Mouse (Mus musculus) hindbrain, embryonic 14.5 days (tissue): ENCODE data around the gene Ttll9. TPM values are rescaled to one million over a fixed set of nuclear protein-coding genes. Genes with fewer than 3 reads are reported as not detected.

Experiments used
- ATAC-seq: fragments of 200-750 bp; cut with Nextera tagmentation; 2 replicates; pipeline ENCODE4 v1.8.0; 2017; ENCODE audit warnings: moderate number of reproducible peaks, mild to moderate bottlenecking, moderate TSS enrichment, moderate library complexity; ENCODE audit not compliant: low FRiP score
- DNase-seq: peaks from one replicate; pipeline ENCODE4 v3.0.0-alpha.2; 2015; ENCODE audit warnings: low spot score
- H3K27ac ChIP-seq: fragments of 300-500 bp; sonication (generic); 2 replicates; pipeline ENCODE4 v1.5.1; 2014; ENCODE audit warnings: mild to moderate bottlenecking, moderate library complexity
- H3K27me3 ChIP-seq: fragments of 300-500 bp; sonication (generic); 2 replicates; pipeline ENCODE4 v1.6.1; 2014; ENCODE audit warnings: mild to moderate bottlenecking, low read length, mixed read lengths; ENCODE audit not compliant: control insufficient read depth, insufficient read depth
- H3K36me3 ChIP-seq: fragments of 300-500 bp; sonication (generic); replicated peaks from 2 replicates; pipeline ENCODE4 v1.6.1; 2014; ENCODE audit not compliant: control insufficient read depth, insufficient read depth
- H3K4me1 ChIP-seq: fragments of 300-500 bp; sonication (generic); replicated peaks from 2 replicates; pipeline ENCODE4 v1.6.1; 2014; ENCODE audit warnings: antibody characterized with exemption, low read length, mixed read lengths; ENCODE audit not compliant: control insufficient read depth, insufficient read depth
- H3K4me2 ChIP-seq: fragments of 300-500 bp; sonication (generic); replicated peaks from 2 replicates; pipeline ENCODE4 v1.6.1; 2014; ENCODE audit warnings: mild to moderate bottlenecking, moderate library complexity
- H3K4me3 ChIP-seq: fragments of 300-500 bp; sonication (generic); replicated peaks from 2 replicates; pipeline ENCODE4 v1.5.1; 2014; ENCODE audit warnings: mild to moderate bottlenecking, low read length
- H3K9ac ChIP-seq: fragments of 300-500 bp; sonication (generic); 2 replicates; pipeline ENCODE4 v1.6.1; 2014
- H3K9me3 ChIP-seq: fragments of 300-500 bp; sonication (generic); 2 replicates; pipeline ENCODE4 v1.6.1; 2016; ENCODE audit warnings: low read length; ENCODE audit not compliant: control insufficient read depth
- WGBS: fragments of 180-500 bp; shearing (Covaris S2); extraction: QIAGEN DNeasy Blood & Tissue Kit; methylation state at CpG from one replicate; pipeline ENCODE4 v1.1.7; 2014; 5-methylcytosine and 5-hydroxymethylcytosine counted together
- polyA plus RNA-seq: library from polyadenylated mRNA; unstranded; fragments of >200 nt; fragmentation: Nextera tagmentation; extraction: Ambion mirVana; gene quantifications from 2 replicates; pipeline ENCODE4 v1.2.1, GENCODE M21; 2014

The Ttll9 gene
- polyA plus RNA-seq, result 8.0 and 11.2 TPM in 2 replicates

DNA sequence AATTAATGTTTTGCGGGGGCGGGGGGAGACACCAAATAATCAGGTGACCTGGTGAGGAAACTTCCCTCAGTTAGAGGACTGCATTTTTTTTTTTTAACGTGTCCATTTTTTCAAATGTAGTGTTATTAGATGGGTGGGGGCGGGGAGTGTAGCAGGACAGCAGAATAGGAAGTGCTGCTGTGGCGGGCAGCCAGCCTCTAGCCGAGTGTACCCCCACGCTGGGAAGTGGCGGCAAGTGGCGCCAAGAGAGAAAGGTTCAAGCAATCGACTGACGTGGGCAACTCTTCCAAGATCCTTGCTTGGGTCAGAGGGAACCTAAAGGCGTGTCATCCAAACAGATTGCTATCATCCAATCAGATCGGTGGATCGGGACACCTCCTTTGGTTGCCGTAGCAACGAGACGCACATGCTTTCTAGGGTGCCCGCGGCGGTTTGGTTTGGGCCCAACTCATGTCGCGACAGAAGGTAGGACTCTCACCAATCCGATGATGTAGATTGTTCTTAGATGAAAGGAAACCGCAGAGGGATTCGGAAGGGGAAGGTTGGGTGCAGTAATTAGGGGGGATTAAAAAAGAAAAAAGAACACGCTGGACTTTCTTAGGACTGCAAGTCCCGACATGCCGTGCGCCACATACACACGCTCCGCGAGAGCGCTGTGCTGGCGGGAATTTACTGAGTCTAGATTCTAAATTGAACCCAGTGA, at the start of gene Ttll9:
Gene Ttll9, plus strand, starts transcription at position 395 of the 703 bp plus-strand sequence.
- Histone ChIP-seq H3K9me3 (no peaks in the 10 kb centered on the region), H3K9ac (peak within 1 kb of the TSS; percentile 54)

GRCm38 (mm10) chr2:152913471-152913870, 48.8 kb upstream of the Ttll9 start:
- H3K4me1 ChIP-seq, result no peaks in the 10 kb centered on the region
- no peak for DNase-seq
- peaks cover 36% of the 10 kb centered on the region for H3K27me3 ChIP-seq
- ATAC-seq, result no peak
- 48% methylated on average over 7 of the region's 7 CpGs for WGBS
- no peaks in the 10 kb centered on the region for H3K9me3 ChIP-seq
- no peak overlapping the region for H3K27ac ChIP-seq
- no peaks in the 10 kb centered on the region for H3K36me3 ChIP-seq
- no peak overlapping the region for H3K4me2 ChIP-seq
- no peak overlapping the region for H3K9ac ChIP-seq
- no peak overlapping the region for H3K4me3 ChIP-seq

More for the DNA sequence above, at the start of gene Ttll9:
- under 1% methylated on average over 34 of the region's 34 CpGs for WGBS
- Histone ChIP-seq H3K36me3 (no peaks in the 10 kb centered on the region), H3K4me2 (peak within 1 kb of the TSS; percentile 72), H3K4me1 (0 out of 2 replicates have a peak, but pooled peaks cover 4% of the 10 kb centered on the region), H3K27me3 (no peaks in the 10 kb centered on the region; the same call in 1 of the 2 replicates), H3K4me3 (peak within 1 kb of the TSS; percentile 30), H3K27ac (no peak within 1 kb of the TSS)
- DNase-seq (peak; percentile 82), ATAC-seq (peak; percentile 93)

- Histone ChIP-seq H3K4me3 (no peak overlapping the region; the same call in 1 of the 2 replicates), H3K27me3 (peaks cover 36% of the 10 kb centered on the region)
- 5% methylated on average over 18 of the region's 18 CpGs for WGBS
Observed at GRCm38 (mm10) chr2:152914310-152915120, 47.8 kb upstream of the Ttll9 start.

DNA sequence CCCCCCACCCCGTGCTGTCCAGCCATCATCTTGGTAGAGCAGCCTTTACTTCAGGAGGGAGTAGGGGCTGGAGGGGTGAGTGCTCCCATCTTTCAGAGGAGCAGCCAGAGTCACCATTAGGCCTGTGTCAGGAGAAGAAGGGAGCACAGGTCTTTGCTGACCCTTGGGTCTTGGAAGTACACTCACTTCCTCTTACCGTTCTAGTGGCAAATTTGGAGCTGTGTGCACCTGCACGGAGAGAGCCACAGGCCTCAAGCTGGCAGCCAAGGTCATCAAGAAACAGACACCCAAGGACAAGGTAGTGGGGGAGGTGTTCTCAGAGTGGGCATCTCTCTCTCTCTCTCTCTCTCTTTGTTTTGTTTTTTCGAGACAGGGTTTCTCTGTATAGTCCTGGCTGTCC, 46.8 kb upstream of the Ttll9 start:
- DNase-seq (no peak), ATAC-seq (no peak)
- peaks cover 35% of the 10 kb centered on the region for H3K27me3 ChIP-seq
- H3K4me3 ChIP-seq, result no peak overlapping the region
- H3K9ac ChIP-seq, result no peak overlapping the region
- H3K4me2 ChIP-seq, result no peak overlapping the region
- H3K4me1 ChIP-seq, result no peaks in the 10 kb centered on the region
- no peaks in the 10 kb centered on the region for H3K36me3 ChIP-seq
- no peaks in the 10 kb centered on the region for H3K9me3 ChIP-seq
- H3K27ac ChIP-seq, result no peak overlapping the region
- WGBS, result 73% methylated on average over 4 of the region's 4 CpGs

More at GRCm38 (mm10) chr2:152914310-152915120, 47.8 kb upstream of the Ttll9 start:
- DNase-seq (peak; percentile 94), ATAC-seq (peak; percentile 78)
- Histone ChIP-seq H3K27ac (no peak overlapping the region), H3K9me3 (no peaks in the 10 kb centered on the region), H3K36me3 (no peaks in the 10 kb centered on the region), H3K4me1 (no peaks in the 10 kb centered on the region), H3K4me2 (peak overlapping the region; percentile 45), H3K9ac (peak overlapping the region; percentile 39)

DNA sequence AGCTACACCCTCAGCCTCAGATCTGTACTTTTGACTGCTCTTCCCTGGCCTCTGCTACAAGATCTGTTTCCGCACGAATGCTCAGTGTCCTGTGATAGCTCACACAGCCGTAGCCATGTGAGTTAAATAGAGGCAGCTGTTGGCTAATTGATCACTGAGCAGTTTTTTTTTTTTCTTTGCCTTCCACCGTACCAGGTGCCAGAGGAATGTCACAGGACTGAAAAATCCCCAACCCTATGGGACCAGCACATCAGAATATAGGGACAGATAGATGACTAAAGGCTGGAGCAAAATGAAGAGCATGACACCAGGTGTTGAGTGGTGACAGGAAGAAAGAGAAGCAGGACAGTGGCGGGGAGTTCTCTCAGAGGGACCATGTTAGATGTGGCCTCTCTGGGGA, 46.2 kb upstream of the Ttll9 start:
- H3K27ac ChIP-seq, result no peak overlapping the region
- H3K4me1 ChIP-seq, result no peaks in the 10 kb centered on the region
- ATAC-seq, result no peak
- peaks cover 28% of the 10 kb centered on the region for H3K27me3 ChIP-seq
- no peak overlapping the region for H3K9ac ChIP-seq
- no peak for DNase-seq
- 52% methylated on average over 5 of the region's 5 CpGs for WGBS
- no peak overlapping the region for H3K4me2 ChIP-seq
- no peak overlapping the region for H3K4me3 ChIP-seq
- H3K36me3 ChIP-seq, result no peaks in the 10 kb centered on the region
- no peaks in the 10 kb centered on the region for H3K9me3 ChIP-seq

DNA sequence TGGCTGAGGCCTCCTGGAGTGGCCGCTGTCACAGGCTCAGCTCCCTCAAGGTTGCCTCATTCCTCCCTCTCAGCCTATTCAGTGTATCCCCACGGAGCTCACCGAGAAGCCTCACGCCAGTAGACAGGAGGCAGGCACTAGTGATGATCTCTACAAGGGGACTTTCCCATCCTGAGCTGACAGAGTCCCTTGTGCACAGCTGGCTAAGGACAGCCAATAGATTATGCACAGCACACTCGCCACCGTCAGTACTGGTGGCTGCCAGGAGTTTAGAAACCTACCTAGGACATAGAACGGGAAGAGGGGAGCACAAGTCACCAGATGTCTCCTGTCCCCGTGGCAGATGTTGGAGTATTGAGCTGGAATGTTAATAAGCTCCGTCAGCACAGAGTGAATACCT, 44.6 kb upstream of the Ttll9 start:
- H3K4me1 ChIP-seq, result no peaks in the 10 kb centered on the region
- DNase-seq (no peak), ATAC-seq (no peak)
- H3K4me3 ChIP-seq, result no peak overlapping the region
- H3K9me3 ChIP-seq, result no peaks in the 10 kb centered on the region
- 51% methylated on average over 9 of the region's 9 CpGs for WGBS
- no peak overlapping the region for H3K27ac ChIP-seq
- no peak overlapping the region for H3K9ac ChIP-seq
- H3K36me3 ChIP-seq, result no peaks in the 10 kb centered on the region
- peaks cover 13% of the 10 kb centered on the region for H3K27me3 ChIP-seq
- H3K4me2 ChIP-seq, result no peak overlapping the region

- no peak overlapping the region for H3K9ac ChIP-seq
- no peak; the same call in 1 of the 2 replicates for ATAC-seq
Observed at GRCm38 (mm10) chr2:152922376-152922775, 39.9 kb upstream of the Ttll9 start.

GRCm38 (mm10) chr2:152923621-152924020, 38.7 kb upstream of the Ttll9 start:
- no peak overlapping the region for H3K27ac ChIP-seq
- H3K4me1 ChIP-seq, result no peaks in the 10 kb centered on the region
- WGBS, result 62% methylated on average over 3 of the region's 3 CpGs

More at GRCm38 (mm10) chr2:152922376-152922775, 39.9 kb upstream of the Ttll9 start:
- 30% methylated on average over 6 of the region's 7 CpGs for WGBS
- H3K27me3 ChIP-seq, result no peaks in the 10 kb centered on the region
- H3K9me3 ChIP-seq, result no peaks in the 10 kb centered on the region
- H3K27ac ChIP-seq, result no peak overlapping the region
- no peak for DNase-seq
- no peak overlapping the region for H3K4me3 ChIP-seq
- no peak overlapping the region for H3K4me2 ChIP-seq
- H3K36me3 ChIP-seq, result no peaks in the 10 kb centered on the region
- H3K4me1 ChIP-seq, result no peaks in the 10 kb centered on the region

GRCm38 (mm10) chr2:152924128-152924527, 38.2 kb upstream of the Ttll9 start:
- Histone ChIP-seq H3K4me3 (no peak overlapping the region), H3K4me1 (no peaks in the 10 kb centered on the region), H3K9ac (no peak overlapping the region), H3K4me2 (no peak overlapping the region), H3K27me3 (no peaks in the 10 kb centered on the region), H3K27ac (no peak overlapping the region), H3K36me3 (no peaks in the 10 kb centered on the region), H3K9me3 (no peaks in the 10 kb centered on the region)
- DNase-seq (no peak), ATAC-seq (no peak)
- WGBS, result 49% methylated on average over 8 of the region's 8 CpGs

More at GRCm38 (mm10) chr2:152923621-152924020, 38.7 kb upstream of the Ttll9 start:
- no peak overlapping the region for H3K4me3 ChIP-seq
- no peaks in the 10 kb centered on the region for H3K9me3 ChIP-seq
- no peaks in the 10 kb centered on the region for H3K36me3 ChIP-seq
- ATAC-seq (no peak), DNase-seq (no peak)
- H3K27me3 ChIP-seq, result no peaks in the 10 kb centered on the region
- H3K9ac ChIP-seq, result no peak overlapping the region
- H3K4me2 ChIP-seq, result no peak overlapping the region
